In the genomic region with DNA sequence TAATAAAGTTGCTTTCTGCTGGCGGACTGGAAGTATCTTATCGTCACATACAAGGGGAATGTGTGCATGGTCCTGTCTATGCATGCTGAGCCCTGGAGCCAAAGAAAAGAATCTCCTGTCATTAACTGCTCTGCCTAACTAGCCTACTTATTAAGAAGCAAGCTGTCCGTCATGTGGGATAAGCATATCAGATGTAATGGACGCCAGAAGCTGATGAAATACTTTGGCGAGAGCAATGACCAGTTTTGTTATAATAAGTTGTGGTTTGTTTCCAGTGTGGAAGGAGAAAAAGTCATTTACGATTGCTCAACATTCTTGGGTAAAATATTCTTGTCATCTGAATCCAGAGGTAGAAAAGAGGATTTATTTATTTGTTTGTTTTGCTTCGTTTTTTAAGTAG, we compare ENCODE assay signal across 28 mouse cellular contexts.
DNase-seq lines count a peak whose midpoint lies in the region; ATAC-seq lines count a peak whose summit lies in the region.
"Had no signal": no experiment of that assay in that cellular context is flagged by ENCODE, and none has a peak within 500 bp of the region (broad histone marks: within the 10 kb centered on the region; RNA-seq: fewer than 3 reads in every experiment).

No protein-coding gene starts in this region.

- WGBS in heart, embryonic 12.5 days = 68% methylated on average over 7 of the region's 7 CpGs
- 87% methylated on average over 7 of the region's 7 CpGs for WGBS in forebrain, embryonic 11.5 days

- no peaks in the 10 kb centered on the region for H3K4me1 ChIP-seq in heart, embryonic 12.5 days (replicated peaks)
- H3K4me1 ChIP-seq in forebrain, embryonic 11.5 days (replicated peaks; ENCODE audit: control insufficient read depth, insufficient read depth, low read length) = no peaks in the 10 kb centered on the region
- H3K4me1 ChIP-seq: embryonic facial prominence, embryonic 15.5 days; forebrain, embryonic 12.5 days; limb, embryonic 12.5 days; liver, embryonic 13.5 days; megakaryocyte, embryonic 14.5 days; neural tube, embryonic 13.5 days had no signal

- H3K9me3 ChIP-seq in heart, embryonic 12.5 days (replicated peaks) = no peaks in the 10 kb centered on the region
- H3K9me3 ChIP-seq in forebrain, embryonic 11.5 days (ENCODE audit: control insufficient read depth, low read length) = no peaks in the 10 kb centered on the region
- H3K9me3 ChIP-seq: embryonic facial prominence, embryonic 15.5 days; forebrain, embryonic 12.5 days; hindbrain, embryonic 10.5 days; limb, embryonic 12.5 days; liver, embryonic 13.5 days; neural tube, embryonic 13.5 days had no signal

- intact Hi-C loops in heart, postnatal 36 days (cut with DNase I) = no loop called here

- no peaks in the 10 kb centered on the region for H3K27me3 ChIP-seq in heart, embryonic 12.5 days (replicated peaks)
- no peaks in the 10 kb centered on the region for H3K27me3 ChIP-seq in forebrain, embryonic 11.5 days (ENCODE audit: control insufficient read depth, insufficient read depth, low read length)
- H3K27me3 ChIP-seq: embryonic facial prominence, embryonic 15.5 days; forebrain, embryonic 12.5 days; limb, embryonic 12.5 days; liver, embryonic 13.5 days; megakaryocyte, embryonic 14.5 days; neural tube, embryonic 13.5 days had no signal

- no peaks in the 10 kb centered on the region for H3K36me3 ChIP-seq in heart, embryonic 12.5 days
- no peaks in the 10 kb centered on the region for H3K36me3 ChIP-seq in forebrain, embryonic 11.5 days (ENCODE audit: control insufficient read depth, insufficient read depth, low read length)
- H3K36me3 ChIP-seq: embryonic facial prominence, embryonic 15.5 days; forebrain, embryonic 12.5 days; hindbrain, embryonic 10.5 days; limb, embryonic 12.5 days; liver, embryonic 13.5 days; neural tube, embryonic 13.5 days had no signal

- no peak overlapping the region for H3K27ac ChIP-seq in heart, embryonic 12.5 days (ENCODE audit: poor library complexity, severe bottlenecking)
- H3K27ac ChIP-seq in forebrain, embryonic 11.5 days (ENCODE audit: low read depth, low read length) = no peak overlapping the region
- H3K27ac ChIP-seq: embryonic facial prominence, embryonic 15.5 days; forebrain, embryonic 12.5 days; heart, adult 2 months; hindbrain, embryonic 10.5 days; layer of hippocampus, adult 2 months; limb, embryonic 12.5 days; liver, embryonic 13.5 days; neural tube, embryonic 13.5 days had no signal

- H3K9ac ChIP-seq in heart, embryonic 12.5 days = no peak overlapping the region
- no peak overlapping the region for H3K9ac ChIP-seq in forebrain, embryonic 11.5 days (ENCODE audit: low read length)
- H3K9ac ChIP-seq: embryonic facial prominence, embryonic 15.5 days; forebrain, embryonic 12.5 days; limb, embryonic 12.5 days; liver, embryonic 13.5 days; neural tube, embryonic 13.5 days had no signal

- no peak overlapping the region for H3K4me2 ChIP-seq in heart, embryonic 12.5 days
- no peak overlapping the region for H3K4me2 ChIP-seq in forebrain, embryonic 11.5 days (ENCODE audit: low read depth, low read length, severe bottlenecking)
- H3K4me2 ChIP-seq: embryonic facial prominence, embryonic 15.5 days; forebrain, embryonic 12.5 days; limb, embryonic 12.5 days; liver, embryonic 13.5 days; neural tube, embryonic 13.5 days had no signal

- ATAC-seq in heart, embryonic 12.5 days (ENCODE audit: insufficient number of reproducible peaks, low FRiP score) = no peak
- no peak for ATAC-seq in megakaryocyte-erythroid progenitor cell, adult 5-6 weeks (replicated peaks; ENCODE audit: low FRiP score, low TSS enrichment, poor library complexity, severe bottlenecking)
- ATAC-seq in forebrain, embryonic 11.5 days (replicated peaks; ENCODE audit: low FRiP score) = no peak
- ATAC-seq: hindbrain, embryonic 16.5 days; intestine, embryonic 16.5 days had no signal

- peak; percentile 60 to 68 for DNase-seq in heart, adult 18-20 months
- DNase-seq in 3T3-L1 (ENCODE audit: low read depth, low spot score) (peak; percentile 29), adipocyte (ENCODE audit: low spot score) (peak; percentile 55)
- DNase-seq in heart, postnatal 36 days = peak; percentile 6 to 17
- DNase-seq in forebrain, embryonic 11.5 days (ENCODE audit: low spot score) = no peak
- DNase-seq: adrenal gland, postnatal 25 days; cerebellum, adult 11 months; cerebellum, adult 9-11 months; kidney, adult 9 months; kidney, postnatal 25 days; layer of hippocampus, postnatal 36 days; liver, embryonic 13.5 days; lung, adult 2 months; midbrain, embryonic 14.5 days; retina, postnatal 1 day; thymus, postnatal 14 days had no signal

- H3K4me3 ChIP-seq in heart, embryonic 12.5 days = no peak overlapping the region
- H3K4me3 ChIP-seq in forebrain, embryonic 11.5 days (ENCODE audit: low read depth, low read length) = no peak overlapping the region
- H3K4me3 ChIP-seq: embryonic facial prominence, embryonic 15.5 days; forebrain, embryonic 12.5 days; heart, adult 2 months; hindbrain, embryonic 10.5 days; layer of hippocampus, adult 2 months; limb, embryonic 12.5 days; liver, embryonic 13.5 days; megakaryocyte, embryonic 14.5 days; neural tube, embryonic 13.5 days had no signal
